Mouse (Mus musculus) forebrain, postnatal 0 days (tissue): ENCODE results near the gene Dnm3. TPM values are rescaled to one million over a fixed set of nuclear protein-coding genes. Genes with fewer than 3 reads are reported as not detected.

ENCODE experiments used
- ATAC-seq: fragments of 200-750 bp; cut with Nextera tagmentation; 2 replicates; pipeline ENCODE4 v1.8.0; 2017; ENCODE audit warnings: mild to moderate bottlenecking, moderate library complexity
- DNase-seq: peaks from one replicate; pipeline ENCODE4 v3.0.0-alpha.2; 2015
- H3K27ac ChIP-seq: fragments of 300-500 bp; sonication (generic); 2 replicates; pipeline ENCODE4 v1.5.1; 2014; ENCODE audit warnings: low read depth, mild to moderate bottlenecking, antibody characterized with exemption, low read length, moderate library complexity, mixed read lengths
- H3K27me3 ChIP-seq: fragments of 300-500 bp; sonication (generic); 2 replicates; pipeline ENCODE4 v1.6.1; 2014; ENCODE audit warnings: mild to moderate bottlenecking, low read length, mixed read lengths; ENCODE audit not compliant: insufficient read depth
- H3K36me3 ChIP-seq: fragments of 300-500 bp; sonication (generic); 2 replicates; pipeline ENCODE4 v1.6.1; 2014; ENCODE audit warnings: mild to moderate bottlenecking, moderate library complexity; ENCODE audit not compliant: insufficient read depth
- H3K4me1 ChIP-seq: fragments of 300-500 bp; sonication (generic); 2 replicates; pipeline ENCODE4 v1.6.1; 2014; ENCODE audit warnings: antibody characterized with exemption; ENCODE audit not compliant: insufficient read depth
- H3K4me2 ChIP-seq: fragments of 300-500 bp; sonication (generic); 2 replicates; pipeline ENCODE4 v1.6.1; 2014; ENCODE audit warnings: low read depth, mild to moderate bottlenecking, moderate library complexity
- H3K4me3 ChIP-seq: fragments of 300-500 bp; sonication (generic); 2 replicates; pipeline ENCODE4 v1.5.1; 2014; ENCODE audit warnings: low read depth, low read length, mixed read lengths
- H3K9ac ChIP-seq: fragments of 300-500 bp; sonication (generic); 2 replicates; pipeline ENCODE4 v1.6.1; 2014; ENCODE audit warnings: mild to moderate bottlenecking
- H3K9me3 ChIP-seq: fragments of 300-500 bp; sonication (generic); 2 replicates; pipeline ENCODE4 v1.6.1; 2016; ENCODE audit warnings: low read length
- CTCF ChIP-seq: sonication (generic); IDR thresholded peaks from 2 replicates; pipeline ENCODE4 v1.5.1; 2016; ENCODE audit warnings: antibody characterized with exemption, control low read depth, low read depth
- WGBS: fragments of 180-500 bp; shearing (Covaris S2); extraction: QIAGEN DNeasy Blood & Tissue Kit; methylation state at CpG from one replicate; pipeline ENCODE4 v1.1.7; 2014; 5-methylcytosine and 5-hydroxymethylcytosine counted together
- polyA plus RNA-seq: library from polyadenylated mRNA; unstranded; fragments of >200 nt; fragmentation: Nextera tagmentation; extraction: Ambion mirVana; gene quantifications from 2 replicates; pipeline ENCODE4 v1.2.1, GENCODE M21; 2015
- total RNA-seq: library from RNA; depleted of rRNA; stranded (reverse); fragments of >200 nt; gene quantifications from 2 replicates; pipeline ENCODE4 v1.2.3, GENCODE M21; 2014

Dnm3 gene
- total and polyA plus RNA-seq, 2 experiments from 2014 or later: 45.3 to 74.4 TPM

GRCm38 (mm10) chr1:162109437-162109813 is 368.4 kb downstream of the Dnm3 start:
- no peak for TF ChIP-seq CTCF

GRCm38 (mm10) chr1:162108726-162109436 is 369.0 kb downstream of the Dnm3 start:
- no peak overlapping the region for H3K4me2 ChIP-seq
- no peak overlapping the region for H3K9ac ChIP-seq
- ATAC-seq (peak; percentile 38; the same call in 1 of the 2 replicates), DNase-seq (no peak)
- H3K9me3 ChIP-seq: no peaks in the 10 kb centered on the region
- H3K4me3 ChIP-seq: no peak overlapping the region
- H3K27me3 ChIP-seq: no peaks in the 10 kb centered on the region
- no peaks in the 10 kb centered on the region for H3K36me3 ChIP-seq
- H3K4me1 ChIP-seq: no peaks in the 10 kb centered on the region
- 50% methylated on average over 6 of the region's 6 CpGs for WGBS
- no peak overlapping the region for H3K27ac ChIP-seq
- TF ChIP-seq CTCF: no peak

More at GRCm38 (mm10) chr1:162109437-162109813, 368.4 kb downstream of the Dnm3 start:
- H3K4me2 ChIP-seq: no peak overlapping the region
- no peak overlapping the region for H3K4me3 ChIP-seq
- ATAC-seq (no peak), DNase-seq (no peak)
- no peak overlapping the region for H3K9ac ChIP-seq
- no peaks in the 10 kb centered on the region for H3K9me3 ChIP-seq
- H3K4me1 ChIP-seq: no peaks in the 10 kb centered on the region
- no peaks in the 10 kb centered on the region for H3K36me3 ChIP-seq
- no peak overlapping the region for H3K27ac ChIP-seq
- 66% methylated on average over 7 of the region's 7 CpGs for WGBS
- no peaks in the 10 kb centered on the region for H3K27me3 ChIP-seq

- Histone ChIP-seq H3K9ac (no peak overlapping the region), H3K9me3 (no peaks in the 10 kb centered on the region), H3K4me1 (no peaks in the 10 kb centered on the region), H3K27ac (no peak overlapping the region), H3K27me3 (no peaks in the 10 kb centered on the region), H3K36me3 (no peaks in the 10 kb centered on the region), H3K4me2 (no peak overlapping the region), H3K4me3 (no peak overlapping the region)
- peak; percentile 58 for ATAC-seq
- WGBS: 41% methylated on average over 7 of the region's 7 CpGs
- TF ChIP-seq CTCF: no peak
- peak; percentile 10 for DNase-seq
Measured at GRCm38 (mm10) chr1:162108181-162108671, 369.6 kb downstream of the Dnm3 start.

- H3K4me3 ChIP-seq: no peak overlapping the region
- no peaks in the 10 kb centered on the region for H3K27me3 ChIP-seq
- 68% methylated on average over 4 of the region's 4 CpGs for WGBS
- H3K9ac ChIP-seq: no peak overlapping the region
- H3K36me3 ChIP-seq: no peaks in the 10 kb centered on the region
- no peak overlapping the region for H3K4me2 ChIP-seq
- DNase-seq: no peak
- no peaks in the 10 kb centered on the region for H3K4me1 ChIP-seq
- peak; percentile 62; the same call in 1 of the 2 replicates for ATAC-seq
- H3K27ac ChIP-seq: no peak overlapping the region
- no peak for TF ChIP-seq CTCF
- H3K9me3 ChIP-seq: no peaks in the 10 kb centered on the region
Measured at GRCm38 (mm10) chr1:162107011-162107606, 370.7 kb downstream of the Dnm3 start.

- DNase-seq (no peak), ATAC-seq (no peak)
- Histone ChIP-seq H3K4me3 (no peak overlapping the region), H3K27ac (no peak overlapping the region), H3K36me3 (no peaks in the 10 kb centered on the region), H3K4me2 (no peak overlapping the region), H3K9me3 (no peaks in the 10 kb centered on the region), H3K4me1 (no peaks in the 10 kb centered on the region), H3K9ac (no peak overlapping the region), H3K27me3 (no peaks in the 10 kb centered on the region)
- no peak for TF ChIP-seq CTCF
- WGBS: 70% methylated on average over 10 of the region's 10 CpGs
Measured at GRCm38 (mm10) chr1:162100961-162101830, 376.6 kb downstream of the Dnm3 start.

- DNase-seq (no peak), ATAC-seq (no peak)
- Histone ChIP-seq H3K36me3 (no peaks in the 10 kb centered on the region), H3K9ac (no peak overlapping the region), H3K4me2 (no peak overlapping the region), H3K27me3 (no peaks in the 10 kb centered on the region), H3K27ac (no peak overlapping the region), H3K4me3 (no peak overlapping the region), H3K9me3 (no peaks in the 10 kb centered on the region), H3K4me1 (no peaks in the 10 kb centered on the region)
- 83% methylated on average over 7 of the region's 7 CpGs for WGBS
- TF ChIP-seq CTCF: no peak
Measured at GRCm38 (mm10) chr1:162100033-162100820, 377.6 kb downstream of the Dnm3 start.
